Mouse (Mus musculus) E14TG2a.4 (cell line): ENCODE data around the gene Adarb1.

ENCODE experiments used
- CTCF ChIP-seq: conservative IDR thresholded peaks from 2 replicates; pipeline ENCODE4 v1.5.1; 2014; ENCODE audit warnings: low read length
- NANOG ChIP-seq: IDR thresholded peaks from 2 replicates; pipeline ENCODE4 v1.6.1; 2014; ENCODE audit warnings: borderline replicate concordance, low read length, mixed read lengths
- POU5F1 ChIP-seq: IDR thresholded peaks from 2 replicates; pipeline ENCODE4 v1.6.1; 2014; ENCODE audit warnings: low read length, borderline replicate concordance

GRCm38 (mm10) chr10:77379199-77379598 lies 38.9 kb downstream of the Adarb1 start:
- TF ChIP-seq CTCF, result no peak
- TF ChIP-seq NANOG, result no peak
- no peak for TF ChIP-seq POU5F1
